Mouse (Mus musculus) adrenal gland, adult 18-20 months (tissue): Measurements from ENCODE around the gene Rps6kc1. TPM values are rescaled to one million over a fixed set of nuclear protein-coding genes. Genes with fewer than 3 reads are reported as not detected.

Source experiments
- total RNA-seq, 2 experiments: library from RNA; stranded (reverse); gene quantifications; 1 replicate in 1 of 2; 2 replicates in 1 of 2; pipeline ENCODE4 v1.2.3; 2021

The Rps6kc1 gene
- total RNA-seq, 2 experiments from 2014 or later, result 18.9 to 20.7 TPM

Other genes starting within 250 kb of the Rps6kc1 start
- gene Angel2, start 13.3 kb upstream of the Rps6kc1 start, total RNA-seq, result 10 to 100 TPM; 44.7 to 47.7 TPM
- gene Vash2, start 67.5 kb upstream of the Rps6kc1 start, total RNA-seq, result under 1 TPM in 1 of 2 experiments, not detected in 1; 0.22 TPM
- 10 to 100 TPM in 1 of 2 experiments, 1 to 10 TPM in 1; 9.9 to 14.6 TPM for gene Flvcr1, start 114.4 kb upstream of the Rps6kc1 start, total RNA-seq
- not detected for gene Spata45, start 124.9 kb upstream of the Rps6kc1 start, total RNA-seq
- 10 to 100 TPM; 14.0 to 16.4 TPM for gene Tatdn3, start 151.2 kb upstream of the Rps6kc1 start, total RNA-seq
- under 1 TPM; 0.58 to 0.63 TPM for gene Nsl1, start 151.2 kb upstream of the Rps6kc1 start, total RNA-seq
- gene Batf3, start 186.1 kb upstream of the Rps6kc1 start, total RNA-seq, result 1 to 10 TPM; 1.5 to 9.7 TPM